Mouse (Mus musculus): ENCODE data around the gene Ptpre. TPM values are rescaled to one million over a fixed set of nuclear protein-coding genes. Genes with fewer than 3 reads are reported as not detected.
"Not testable (repeated sequence)": the region's sequence is repeated elsewhere in the genome, so short reads cannot be mapped to it uniquely, and the experiment has no call there.

Ptpre gene
- total and polyA plus RNA-seq, 3 experiments, result 30.5 to 154 (median 119) TPM

- H3K4me3 ChIP-seq (ENCODE audit: low read depth, low read length), result no peak overlapping the region
- H3K36me3 ChIP-seq (replicated peaks), result no peaks in the 10 kb centered on the region
- DNase-seq (ENCODE audit: low spot score) (no peak), ATAC-seq (ENCODE audit: extremely low read depth, insufficient number of reproducible peaks, low FRiP score, poor library complexity, severe bottlenecking) (no peak)
- TF ChIP-seq CTCF (IDR thresholded peaks at IDR 0.05; ENCODE audit: low read depth, low read length) (no peak), GATA2 (IDR thresholded peaks at IDR 0.05; ENCODE audit: borderline replicate concordance, low read depth, low read length) (no peak), TAL1 (conservative IDR thresholded peaks at IDR 0.05; ENCODE audit: low read depth, low read length) (no peak)
- no peaks in the 10 kb centered on the region for H3K9me3 ChIP-seq (replicated peaks)
- H3K4me1 ChIP-seq (ENCODE audit: insufficient read depth, low read depth, low read length), result no peaks in the 10 kb centered on the region
- peaks cover 2% of the 10 kb centered on the region; the same call in 1 of the 2 replicates for H3K27me3 ChIP-seq (ENCODE audit: insufficient read depth, low read length)
These were observed 38.6 kb upstream of the Ptpre start for GRCm38 (mm10) chr7:135498565-135499186.

- Histone ChIP-seq H3K27me3 (ENCODE audit: insufficient read depth, low read length) (peaks cover 2% of the 10 kb centered on the region; the same call in 1 of the 2 replicates), H3K36me3 (replicated peaks) (no peaks in the 10 kb centered on the region), H3K4me1 (ENCODE audit: insufficient read depth, low read depth, low read length) (no peaks in the 10 kb centered on the region), H3K9me3 (replicated peaks) (no peaks in the 10 kb centered on the region), H3K4me3 (ENCODE audit: low read depth, low read length) (no peak overlapping the region)
- DNase-seq (ENCODE audit: low spot score) (no peak), ATAC-seq (ENCODE audit: extremely low read depth, insufficient number of reproducible peaks, low FRiP score, poor library complexity, severe bottlenecking) (no peak)
- TF ChIP-seq GATA2 (IDR thresholded peaks at IDR 0.05; ENCODE audit: borderline replicate concordance, low read depth, low read length), result no peak
- TF ChIP-seq CTCF (IDR thresholded peaks at IDR 0.05; ENCODE audit: low read depth, low read length), result no peak
- TF ChIP-seq TAL1 (conservative IDR thresholded peaks at IDR 0.05; ENCODE audit: low read depth, low read length), result no peak
- no peak for TF ChIP-seq GATA1 (IDR thresholded peaks at IDR 0.05; ENCODE audit: borderline replicate concordance, low read length)
- no peak for TF ChIP-seq POLR2AphosphoS5 (IDR thresholded peaks at IDR 0.05; ENCODE audit: insufficient replicate concordance, low read depth, low read length)
These were observed 37.9 kb upstream of the Ptpre start for GRCm38 (mm10) chr7:135499403-135499802.

GRCm38 (mm10) chr7:135506506-135506905 is 30.8 kb upstream of the Ptpre start:
- ATAC-seq (ENCODE audit: extremely low read depth, insufficient number of reproducible peaks, low FRiP score, poor library complexity, severe bottlenecking); DNase-seq (ENCODE audit: low spot score); H3K9me3 ChIP-seq (replicated peaks); H3K4me1 ChIP-seq (ENCODE audit: insufficient read depth, low read depth, low read length); H3K36me3 ChIP-seq (replicated peaks); H3K4me3 ChIP-seq (ENCODE audit: low read depth, low read length): not testable (repeated sequence)
- peaks cover 15% of the 10 kb centered on the region for H3K27me3 ChIP-seq (ENCODE audit: insufficient read depth, low read length)

- Histone ChIP-seq H3K27me3 (ENCODE audit: insufficient read depth, low read length) (peaks cover 17% of the 10 kb centered on the region), H3K36me3 (replicated peaks) (no peaks in the 10 kb centered on the region), H3K4me3 (ENCODE audit: low read depth, low read length) (no peak overlapping the region), H3K9me3 (replicated peaks) (no peaks in the 10 kb centered on the region), H3K4me1 (ENCODE audit: insufficient read depth, low read depth, low read length) (no peaks in the 10 kb centered on the region; the same call in 1 of the 2 replicates)
- no peak for DNase-seq (ENCODE audit: low spot score)
- ATAC-seq (ENCODE audit: extremely low read depth, insufficient number of reproducible peaks, low FRiP score, poor library complexity, severe bottlenecking), result no peak
- TF ChIP-seq TAL1 (conservative IDR thresholded peaks at IDR 0.05; ENCODE audit: low read depth, low read length) (no peak), CTCF (IDR thresholded peaks at IDR 0.05; ENCODE audit: low read depth, low read length) (no peak), GATA1 (IDR thresholded peaks at IDR 0.05; ENCODE audit: borderline replicate concordance, low read length) (no peak), GATA2 (IDR thresholded peaks at IDR 0.05; ENCODE audit: borderline replicate concordance, low read depth, low read length) (no peak), POLR2AphosphoS5 (IDR thresholded peaks at IDR 0.05; ENCODE audit: insufficient replicate concordance, low read depth, low read length) (no peak)
These were observed 28.7 kb upstream of the Ptpre start for GRCm38 (mm10) chr7:135508602-135509001.

- H3K36me3 ChIP-seq (replicated peaks), result no peaks in the 10 kb centered on the region
- H3K27me3 ChIP-seq (ENCODE audit: insufficient read depth, low read length), result peaks cover 21% of the 10 kb centered on the region
- TF ChIP-seq GATA2 (IDR thresholded peaks at IDR 0.05; ENCODE audit: borderline replicate concordance, low read depth, low read length), result no peak
- TF ChIP-seq GATA1 (IDR thresholded peaks at IDR 0.05; ENCODE audit: borderline replicate concordance, low read length), result no peak
- no peak for TF ChIP-seq TAL1 (conservative IDR thresholded peaks at IDR 0.05; ENCODE audit: low read depth, low read length)
- TF ChIP-seq POLR2AphosphoS5 (IDR thresholded peaks at IDR 0.05; ENCODE audit: insufficient replicate concordance, low read depth, low read length), result no peak
- no peak for TF ChIP-seq CTCF (IDR thresholded peaks at IDR 0.05; ENCODE audit: low read depth, low read length)
- ATAC-seq (ENCODE audit: extremely low read depth, insufficient number of reproducible peaks, low FRiP score, poor library complexity, severe bottlenecking) (no peak), DNase-seq (ENCODE audit: low spot score) (no peak)
- no peaks in the 10 kb centered on the region; the same call in 1 of the 2 replicates for H3K4me1 ChIP-seq (ENCODE audit: insufficient read depth, low read depth, low read length)
- no peaks in the 10 kb centered on the region for H3K9me3 ChIP-seq (replicated peaks)
- H3K4me3 ChIP-seq (ENCODE audit: low read depth, low read length), result no peak overlapping the region
These were observed 28.0 kb upstream of the Ptpre start for GRCm38 (mm10) chr7:135509272-135509671.

GRCm38 (mm10) chr7:135510431-135510830 is 26.9 kb upstream of the Ptpre start:
- ATAC-seq (ENCODE audit: extremely low read depth, insufficient number of reproducible peaks, low FRiP score, poor library complexity, severe bottlenecking) (no peak), DNase-seq (ENCODE audit: low spot score) (no peak)
- Histone ChIP-seq H3K36me3 (replicated peaks) (no peaks in the 10 kb centered on the region), H3K4me3 (ENCODE audit: low read depth, low read length) (no peak overlapping the region), H3K4me1 (ENCODE audit: insufficient read depth, low read depth, low read length) (no peaks in the 10 kb centered on the region; the same call in 1 of the 2 replicates), H3K9me3 (replicated peaks) (no peaks in the 10 kb centered on the region), H3K27me3 (ENCODE audit: insufficient read depth, low read length) (peaks cover 26% of the 10 kb centered on the region)
- TF ChIP-seq GATA1 (IDR thresholded peaks at IDR 0.05; ENCODE audit: borderline replicate concordance, low read length) (no peak), POLR2AphosphoS5 (IDR thresholded peaks at IDR 0.05; ENCODE audit: insufficient replicate concordance, low read depth, low read length) (no peak), GATA2 (IDR thresholded peaks at IDR 0.05; ENCODE audit: borderline replicate concordance, low read depth, low read length) (no peak), TAL1 (conservative IDR thresholded peaks at IDR 0.05; ENCODE audit: low read depth, low read length) (no peak), CTCF (IDR thresholded peaks at IDR 0.05; ENCODE audit: low read depth, low read length) (no peak)
